Mouse (Mus musculus): ENCODE measurements at regions not wholly inside any gene's neighbourhood (a gene's known extent, or its start where the extent isn't known, plus 50 kb on each side); places are given as distances from the start of the nearest gene placed in this dataset.

DNA sequence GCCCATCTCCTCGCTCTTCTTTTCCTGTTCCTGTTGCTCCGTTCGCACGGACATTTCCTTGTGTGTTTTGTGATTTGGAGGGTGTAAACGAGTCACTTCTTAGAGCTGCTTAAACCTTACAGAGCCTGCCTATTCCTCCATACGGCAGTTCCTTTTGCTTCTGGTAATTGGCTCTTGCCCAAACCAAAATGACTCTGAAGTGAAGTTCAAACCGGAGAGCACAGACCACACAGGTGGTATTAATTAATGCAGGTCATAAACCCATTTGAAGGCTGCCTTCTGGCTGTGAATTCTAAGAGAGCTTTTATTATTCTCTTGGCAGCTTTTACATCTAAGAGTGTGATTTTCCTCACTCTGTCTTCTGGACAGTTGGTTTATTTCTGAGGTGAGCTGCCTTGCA is 291.1 kb downstream of the Adamts20 start:
- TF ChIP-seq FLI1 (IDR thresholded peaks at IDR 0.05; ENCODE audit: low read length) (no peak), GATA1 (IDR thresholded peaks at IDR 0.05; ENCODE audit: borderline replicate concordance, low read length) (no peak)
- Histone ChIP-seq H3K4me3 (replicated peaks) (no peak overlapping the region), H3K9me3 (no peaks in the 10 kb centered on the region), H3K4me1 (no peaks in the 10 kb centered on the region), H3K27me3 (replicated peaks) (no peaks in the 10 kb centered on the region), H3K36me3 (replicated peaks; ENCODE audit: low read length) (no peaks in the 10 kb centered on the region)

DNA sequence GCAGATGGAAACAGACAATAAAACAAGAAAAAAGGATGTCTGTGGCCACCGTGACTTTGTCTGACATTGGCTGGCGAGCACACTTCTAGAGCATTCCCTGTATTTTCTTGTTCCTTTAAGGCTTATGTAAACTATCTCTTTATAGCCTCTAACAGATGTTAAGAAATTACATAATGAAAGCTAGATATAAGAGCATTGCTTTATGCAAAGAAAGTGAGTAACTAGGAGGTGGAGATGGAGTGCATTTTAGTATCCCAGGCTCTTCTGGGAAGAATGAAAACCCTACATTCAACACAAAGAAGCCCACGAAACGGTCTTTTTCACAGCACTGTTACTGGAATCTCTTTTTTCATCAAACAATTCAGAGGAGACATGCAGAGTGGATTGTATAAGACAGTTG is 304.4 kb downstream of the Adamts20 start:
- Histone ChIP-seq H3K9me3 (peaks cover 4% of the 10 kb centered on the region), H3K36me3 (replicated peaks; ENCODE audit: low read length) (no peaks in the 10 kb centered on the region), H3K27me3 (replicated peaks) (no peaks in the 10 kb centered on the region), H3K4me3 (replicated peaks) (no peak overlapping the region), H3K4me1 (no peaks in the 10 kb centered on the region)
- no peak for TF ChIP-seq GATA1 (IDR thresholded peaks at IDR 0.05; ENCODE audit: borderline replicate concordance, low read length)
- TF ChIP-seq FLI1 (IDR thresholded peaks at IDR 0.05; ENCODE audit: low read length): no peak

DNA sequence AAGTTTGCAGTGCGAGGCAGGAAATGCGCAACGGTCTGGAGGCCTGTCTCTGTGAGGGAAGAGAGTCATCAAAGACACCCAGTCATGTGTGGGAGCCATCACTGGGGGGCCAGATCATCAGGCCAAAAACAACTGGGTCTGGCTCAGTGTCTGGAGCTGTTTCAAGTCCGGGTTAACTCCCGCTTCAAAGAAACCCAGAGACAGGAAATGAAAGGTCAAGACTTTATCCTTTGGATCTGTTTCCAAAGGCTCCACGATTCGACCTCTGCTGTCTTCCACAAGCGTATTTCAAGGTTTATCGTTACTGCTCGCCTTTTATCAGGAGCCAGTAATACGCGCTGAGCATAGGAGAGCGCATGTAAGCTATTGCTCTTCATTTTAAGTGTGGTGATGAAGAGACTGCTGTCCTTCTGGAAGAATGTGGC is 325.7 kb downstream of the Adamts20 start:
- Histone ChIP-seq H3K27me3 (replicated peaks) (no peaks in the 10 kb centered on the region), H3K36me3 (replicated peaks; ENCODE audit: low read length) (no peaks in the 10 kb centered on the region), H3K9me3 (peaks cover 20% of the 10 kb centered on the region), H3K4me1 (no peaks in the 10 kb centered on the region), H3K4me3 (replicated peaks) (no peak overlapping the region)
- no peak for TF ChIP-seq GATA1 (IDR thresholded peaks at IDR 0.05; ENCODE audit: borderline replicate concordance, low read length)
- TF ChIP-seq FLI1 (IDR thresholded peaks at IDR 0.05; ENCODE audit: low read length): no peak

DNA sequence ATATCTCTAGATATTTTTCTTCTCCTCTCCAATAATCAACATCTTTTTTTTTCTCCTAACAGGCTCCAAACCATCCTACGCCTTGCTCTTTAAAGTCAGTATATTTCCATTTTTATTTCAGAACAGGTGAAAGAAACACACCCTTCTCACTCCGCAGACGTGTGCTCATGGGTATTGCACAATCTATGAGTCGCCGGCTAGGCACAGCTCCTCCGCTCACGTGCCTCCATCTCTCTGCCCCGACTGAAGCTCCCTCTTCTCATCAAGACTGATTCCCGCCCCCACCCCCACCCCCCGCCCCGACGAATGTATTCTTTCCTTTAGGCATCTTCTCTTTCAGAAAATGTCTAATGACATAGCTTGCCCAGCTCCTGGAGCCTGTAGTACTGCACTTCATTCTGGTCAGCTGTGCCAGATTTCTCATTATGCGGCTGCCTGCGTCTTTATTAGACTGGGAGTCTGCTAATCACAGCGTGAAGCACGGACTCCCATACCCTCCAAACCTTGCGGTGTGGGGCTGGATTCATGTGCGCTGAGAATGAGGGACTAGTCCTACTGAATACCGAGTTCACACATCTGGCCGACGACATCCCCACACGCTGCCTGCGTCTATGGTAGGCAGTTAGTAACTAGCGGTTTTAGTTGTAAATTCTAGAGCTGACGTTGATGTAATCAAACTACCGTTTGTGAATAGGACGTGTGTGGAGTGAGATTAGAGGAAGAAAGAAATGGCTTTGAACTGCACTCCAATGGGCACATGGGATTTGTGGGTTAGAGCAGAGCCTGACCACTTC is 327.9 kb downstream of the Adamts20 start:
- TF ChIP-seq GATA1 (IDR thresholded peaks at IDR 0.05; ENCODE audit: borderline replicate concordance, low read length) (no peak), FLI1 (IDR thresholded peaks at IDR 0.05; ENCODE audit: low read length) (no peak)
- Histone ChIP-seq H3K27me3 (replicated peaks) (no peaks in the 10 kb centered on the region), H3K4me1 (no peaks in the 10 kb centered on the region), H3K4me3 (replicated peaks) (peak overlapping the region; percentile 33), H3K36me3 (replicated peaks; ENCODE audit: low read length) (no peaks in the 10 kb centered on the region), H3K9me3 (peaks cover 22% of the 10 kb centered on the region)

DNA sequence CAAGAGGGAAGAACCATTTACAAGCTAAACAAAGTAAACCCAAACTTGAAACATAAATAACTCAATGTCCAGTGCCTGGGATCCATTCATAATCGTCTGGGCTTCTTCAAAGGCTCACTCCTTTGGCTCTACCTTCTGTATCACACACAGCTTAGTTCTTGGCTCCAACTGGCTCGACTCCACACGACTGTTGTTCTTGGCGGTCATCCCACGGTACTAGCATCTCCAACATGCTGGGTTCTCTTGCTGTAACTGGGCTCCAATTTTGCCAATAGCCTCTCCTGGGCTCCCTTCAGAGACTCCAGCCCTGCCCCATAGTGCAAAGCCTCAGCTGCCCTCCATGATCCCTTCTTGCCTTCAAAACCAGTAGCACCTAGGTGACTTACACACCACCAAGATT is 352.4 kb downstream of the Adamts20 start:
- Histone ChIP-seq H3K4me1 (no peaks in the 10 kb centered on the region), H3K9me3 (peaks cover 19% of the 10 kb centered on the region), H3K27me3 (replicated peaks) (no peaks in the 10 kb centered on the region), H3K36me3 (replicated peaks; ENCODE audit: low read length) (no peaks in the 10 kb centered on the region), H3K4me3 (replicated peaks) (no peak overlapping the region)
- no peak for TF ChIP-seq FLI1 (IDR thresholded peaks at IDR 0.05; ENCODE audit: low read length)
- TF ChIP-seq GATA1 (IDR thresholded peaks at IDR 0.05; ENCODE audit: borderline replicate concordance, low read length): no peak

DNA sequence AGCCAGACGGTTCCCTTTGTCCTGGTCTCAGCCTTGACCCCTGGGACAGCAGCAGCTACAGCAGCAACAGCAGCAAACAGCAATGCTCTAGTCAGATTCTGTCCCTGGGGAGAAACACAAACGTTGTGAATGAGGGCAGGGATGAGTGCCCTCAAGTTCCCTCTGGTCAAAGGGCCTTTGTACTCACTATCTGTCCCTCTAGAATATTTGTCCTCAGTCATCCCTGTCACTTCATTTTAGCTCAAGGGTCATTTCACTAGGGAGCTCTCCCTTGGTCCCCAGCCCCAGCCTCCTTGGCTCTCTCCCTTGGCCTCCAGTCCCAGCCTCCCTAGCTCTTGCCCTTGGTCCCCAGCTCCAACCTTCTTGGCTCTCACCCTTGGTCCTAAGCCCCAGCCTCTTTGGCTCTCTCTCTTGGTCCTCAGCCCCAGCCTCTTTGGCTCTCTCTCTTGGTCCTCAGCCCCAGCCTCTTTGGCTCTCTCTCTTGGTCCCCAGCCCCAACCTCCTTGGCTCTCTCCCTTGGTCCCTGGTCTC is 358.0 kb downstream of the Adamts20 start:
- Histone ChIP-seq H3K36me3 (replicated peaks; ENCODE audit: low read length) (no peaks in the 10 kb centered on the region), H3K9me3 (no peaks in the 10 kb centered on the region; the same call in 1 of the 2 replicates), H3K4me3 (replicated peaks) (no peak overlapping the region), H3K4me1 (no peaks in the 10 kb centered on the region), H3K27me3 (replicated peaks) (no peaks in the 10 kb centered on the region)
- TF ChIP-seq GATA1 (IDR thresholded peaks at IDR 0.05; ENCODE audit: borderline replicate concordance, low read length) (no peak), FLI1 (IDR thresholded peaks at IDR 0.05; ENCODE audit: low read length) (no peak)

DNA sequence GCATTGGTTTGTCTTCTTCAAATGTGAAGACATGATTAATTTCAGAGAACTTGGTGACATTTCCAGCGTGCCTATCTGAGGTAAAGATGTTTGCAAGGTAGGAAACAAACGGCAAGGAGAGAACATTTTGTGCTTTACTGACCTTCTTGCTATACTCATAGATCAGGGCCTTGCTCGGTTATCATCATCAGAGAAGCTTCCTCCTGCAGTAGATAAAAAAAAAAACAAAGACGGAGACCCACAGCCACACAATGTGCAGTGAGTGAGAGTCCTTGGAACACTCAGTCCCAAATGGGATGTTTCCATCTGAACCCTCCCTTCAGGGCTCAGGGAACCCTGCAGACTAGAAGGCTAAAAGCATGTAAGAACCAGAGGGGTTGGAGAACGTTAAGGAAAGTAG is 374.6 kb downstream of the Adamts20 start:
- Histone ChIP-seq H3K36me3 (replicated peaks; ENCODE audit: low read length) (no peaks in the 10 kb centered on the region), H3K27me3 (replicated peaks) (no peaks in the 10 kb centered on the region), H3K9me3 (peaks cover 15% of the 10 kb centered on the region; the same call in 1 of the 2 replicates), H3K4me1 (no peaks in the 10 kb centered on the region), H3K4me3 (replicated peaks) (no peak overlapping the region)
- TF ChIP-seq FLI1 (IDR thresholded peaks at IDR 0.05; ENCODE audit: low read length) (no peak), GATA1 (IDR thresholded peaks at IDR 0.05; ENCODE audit: borderline replicate concordance, low read length) (no peak)

DNA sequence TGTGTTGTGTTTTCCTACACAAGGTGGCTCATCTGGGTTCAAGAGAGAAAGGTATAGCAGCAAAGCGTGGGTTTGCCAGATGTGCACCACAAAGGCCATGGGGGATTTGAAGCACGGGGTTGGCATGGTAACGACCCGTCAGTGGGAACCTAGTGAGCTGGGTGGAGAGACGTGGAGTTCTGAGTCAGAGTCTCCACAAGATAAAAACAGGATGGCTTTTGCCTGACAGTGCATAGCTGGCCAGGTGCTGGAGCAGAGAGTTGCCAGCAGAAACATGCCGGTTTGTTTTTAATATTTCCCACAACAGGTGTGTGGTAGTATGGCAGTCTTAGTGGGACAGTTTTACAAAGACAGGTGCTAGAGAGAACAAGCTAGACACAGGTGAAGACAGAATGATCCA is 375.4 kb downstream of the Adamts20 start:
- Histone ChIP-seq H3K27me3 (replicated peaks) (no peaks in the 10 kb centered on the region), H3K4me1 (no peaks in the 10 kb centered on the region), H3K4me3 (replicated peaks) (no peak overlapping the region), H3K9me3 (peaks cover 15% of the 10 kb centered on the region; the same call in 1 of the 2 replicates), H3K36me3 (replicated peaks; ENCODE audit: low read length) (no peaks in the 10 kb centered on the region)
- TF ChIP-seq GATA1 (IDR thresholded peaks at IDR 0.05; ENCODE audit: borderline replicate concordance, low read length) (no peak), FLI1 (IDR thresholded peaks at IDR 0.05; ENCODE audit: low read length) (no peak)

DNA sequence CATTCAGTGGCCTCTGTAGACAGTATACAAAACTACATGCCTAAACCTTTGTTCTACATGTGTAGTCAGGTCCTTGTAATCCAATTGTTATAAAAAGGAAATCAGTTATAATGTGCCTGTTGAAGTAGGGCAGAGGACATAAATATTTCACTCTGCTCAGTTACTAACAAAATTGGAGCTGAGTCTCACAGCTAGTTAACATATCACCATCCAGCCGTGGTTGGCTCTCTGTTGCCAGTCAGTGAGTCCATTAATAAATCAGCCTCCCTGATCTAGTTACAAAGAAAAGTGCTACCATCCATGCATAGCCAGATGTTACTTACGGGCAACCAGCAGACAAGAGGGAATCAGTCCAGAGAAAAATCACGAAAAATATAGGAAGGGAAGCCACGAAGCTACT is 382.8 kb downstream of the Adamts20 start:
- Histone ChIP-seq H3K36me3 (replicated peaks; ENCODE audit: low read length) (no peaks in the 10 kb centered on the region), H3K9me3 (peaks cover 25% of the 10 kb centered on the region), H3K27me3 (replicated peaks) (no peaks in the 10 kb centered on the region), H3K4me1 (no peaks in the 10 kb centered on the region), H3K4me3 (replicated peaks) (no peak overlapping the region)
- TF ChIP-seq GATA1 (IDR thresholded peaks at IDR 0.05; ENCODE audit: borderline replicate concordance, low read length) (no peak), FLI1 (IDR thresholded peaks at IDR 0.05; ENCODE audit: low read length) (no peak)

DNA sequence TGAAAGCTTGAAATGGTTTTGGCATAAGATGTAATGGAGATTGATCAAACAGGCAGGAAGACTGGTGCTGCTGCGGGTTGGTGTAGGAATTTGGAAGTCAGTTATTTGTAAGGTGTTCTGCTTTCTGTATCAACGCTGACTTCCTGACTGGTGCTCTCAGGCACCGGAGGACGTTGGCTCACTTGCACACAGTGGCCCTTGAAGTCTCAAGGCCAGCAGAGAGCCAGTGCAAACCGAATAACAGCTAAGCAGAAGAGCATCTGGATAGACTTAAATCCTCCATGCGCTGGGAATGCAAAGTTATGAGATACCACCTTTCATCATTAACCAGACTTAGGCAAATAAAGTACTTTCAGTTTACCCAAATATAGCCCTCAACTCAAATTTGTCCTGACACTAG is 388.2 kb downstream of the Adamts20 start:
- H3K9me3 ChIP-seq: peaks cover 33% of the 10 kb centered on the region
- no peak overlapping the region for H3K4me3 ChIP-seq (replicated peaks)
- no peaks in the 10 kb centered on the region for H3K27me3 ChIP-seq (replicated peaks)
- TF ChIP-seq FLI1 (IDR thresholded peaks at IDR 0.05; ENCODE audit: low read length) (no peak), GATA1 (IDR thresholded peaks at IDR 0.05; ENCODE audit: borderline replicate concordance, low read length) (no peak)
- no peaks in the 10 kb centered on the region for H3K4me1 ChIP-seq
- H3K36me3 ChIP-seq (replicated peaks; ENCODE audit: low read length): no peaks in the 10 kb centered on the region
